Mouse (Mus musculus) stomach, postnatal 0 days (tissue): ENCODE measurements at regions not wholly inside any gene's neighbourhood (a gene's known extent, or its start where the extent isn't known, plus 50 kb on each side); places are given as distances from the start of the nearest gene placed in this dataset.

Source experiments
- CTCF ChIP-seq: IDR thresholded peaks from 2 replicates; pipeline ENCODE4 v1.5.1; 2016; ENCODE audit warnings: antibody characterized with exemption, low read depth, mild to moderate bottlenecking, moderate library complexity
- EP300 ChIP-seq: optimal IDR thresholded peaks from 2 replicates; pipeline ENCODE3; 2016; ENCODE audit warnings: antibody characterized with exemption

DNA sequence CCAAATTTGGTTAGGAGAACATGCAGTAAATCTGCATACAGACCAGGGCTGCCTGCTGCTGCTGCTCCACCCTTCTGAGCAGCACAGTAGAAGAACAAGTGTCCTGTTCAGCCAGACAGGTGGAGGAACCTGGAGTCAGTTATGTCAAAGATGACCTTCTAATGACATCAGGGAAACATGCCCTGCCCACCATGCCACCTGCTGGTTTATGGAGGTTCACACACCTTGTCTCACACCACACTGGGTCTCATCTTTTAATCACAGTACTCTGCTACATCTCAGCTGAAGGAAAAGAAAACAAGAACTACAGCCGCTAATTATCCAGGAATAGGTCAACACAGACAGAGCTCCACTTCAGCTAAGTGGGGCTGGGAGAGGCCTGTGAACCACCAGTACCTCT lies 159.0 kb upstream of the Gas1 start:
- TF ChIP-seq EP300 (no peak), CTCF (peak; percentile 59)
